ENCODE assay signal across 9 mouse cellular contexts in the genomic region with DNA sequence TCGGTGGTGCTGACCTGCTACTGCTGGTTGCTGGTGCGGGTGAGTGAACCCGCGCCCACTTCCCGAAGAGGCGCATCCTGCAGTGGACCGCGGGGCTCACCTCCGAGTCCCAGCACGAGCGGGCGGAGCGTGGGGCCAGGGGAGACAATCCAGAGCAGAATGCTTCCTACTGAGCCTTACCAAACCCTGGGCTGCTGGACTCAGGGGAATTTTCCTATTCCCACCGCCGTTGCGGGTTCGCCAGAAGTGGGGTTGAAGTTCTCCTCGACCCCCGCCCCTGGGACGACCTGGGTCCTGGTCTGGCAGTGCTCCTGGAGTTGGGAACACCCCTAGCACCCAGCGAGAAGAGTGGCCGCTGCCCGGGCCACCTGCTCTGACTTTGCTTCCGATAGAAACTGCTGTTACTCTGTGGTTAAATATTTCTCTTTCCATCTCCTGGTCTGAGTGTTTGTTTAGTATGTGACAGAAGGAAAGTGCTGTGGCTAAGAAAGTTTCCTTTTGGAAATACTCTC. TPM values are rescaled to one million over a fixed set of nuclear protein-coding genes. Genes with fewer than 3 reads are reported as not detected.
A peak's percentile ranks its signal among the peaks of the same experiment; 100 is the strongest.
DNase-seq lines count a peak whose midpoint lies in the region; ATAC-seq and TF ChIP-seq lines count a peak whose summit lies in the region.
"Had no signal": no experiment of that assay in that cellular context is flagged by ENCODE, and none has a peak within 500 bp of the region (broad histone marks: within the 10 kb centered on the region; RNA-seq: fewer than 3 reads in every experiment).

No protein-coding gene starts in this region.

- H3K27ac ChIP-seq in heart, embryonic 15.5 days = no peak overlapping the region
- H3K27ac ChIP-seq in bone marrow, adult 2 months (ENCODE audit: control insufficient read depth, insufficient read depth, low read depth, low read length, poor library complexity) = no peak overlapping the region
- no peak overlapping the region for H3K27ac ChIP-seq in hindbrain, embryonic 13.5 days
- H3K27ac ChIP-seq in midbrain, embryonic 12.5 days (replicated peaks) = no peak overlapping the region

- peak overlapping the region; percentile 63 for H3K4me3 ChIP-seq in heart, embryonic 15.5 days
- H3K4me3 ChIP-seq in bone marrow, adult 2 months (replicated peaks; ENCODE audit: control insufficient read depth, low read depth, low read length) = peak overlapping the region; percentile 33
- peak overlapping the region; percentile 58 for H3K4me3 ChIP-seq in hindbrain, embryonic 13.5 days
- H3K4me3 ChIP-seq in midbrain, embryonic 12.5 days = peak overlapping the region; percentile 64

- H3K4me1 ChIP-seq in heart, embryonic 15.5 days (replicated peaks) = peaks cover 8% of the 10 kb centered on the region; the same call in 1 of the 2 replicates
- no peaks in the 10 kb centered on the region; the same call in 1 of the 2 replicates for H3K4me1 ChIP-seq in bone marrow, adult 2 months (ENCODE audit: control insufficient read depth, insufficient read depth, low read length)
- H3K4me1 ChIP-seq in hindbrain, embryonic 13.5 days (replicated peaks) = peaks cover 9% of the 10 kb centered on the region
- H3K4me1 ChIP-seq in midbrain, embryonic 12.5 days = peaks cover 8% of the 10 kb centered on the region; the same call in 1 of the 2 replicates

- under 1% methylated on average over 24 of the region's 24 CpGs for WGBS in heart, embryonic 15.5 days
- WGBS in bone marrow, adult 2 months = under 1% methylated on average over 24 of the region's 24 CpGs
- under 1% methylated on average over 24 of the region's 24 CpGs for WGBS in hindbrain, embryonic 13.5 days
- under 1% methylated on average over 24 of the region's 24 CpGs for WGBS in midbrain, embryonic 12.5 days

- H3K4me2 ChIP-seq in heart, embryonic 15.5 days = peak overlapping the region; percentile 98
- H3K4me2 ChIP-seq in hindbrain, embryonic 13.5 days = peak overlapping the region; percentile 95
- peak overlapping the region; percentile 77 for H3K4me2 ChIP-seq in midbrain, embryonic 12.5 days (replicated peaks)

- no peak for TF ChIP-seq CTCF in bone marrow, adult 2 months (IDR thresholded peaks at IDR 0.05; ENCODE audit: control insufficient read depth, insufficient read depth, low read length)

- no peak for DNase-seq in heart, adult 18-20 months
- no peak for DNase-seq in cerebellum, adult 9-11 months
- no peak for DNase-seq in adrenal gland, postnatal 10 days

- no peaks in the 10 kb centered on the region for H3K36me3 ChIP-seq in heart, embryonic 15.5 days
- no peaks in the 10 kb centered on the region for H3K36me3 ChIP-seq in hindbrain, embryonic 13.5 days
- no peaks in the 10 kb centered on the region for H3K36me3 ChIP-seq in midbrain, embryonic 12.5 days

- peaks cover 40% of the 10 kb centered on the region for H3K27me3 ChIP-seq in heart, embryonic 15.5 days
- H3K27me3 ChIP-seq in hindbrain, embryonic 13.5 days = peaks cover 33% of the 10 kb centered on the region
- H3K27me3 ChIP-seq in midbrain, embryonic 12.5 days = peaks cover 27% of the 10 kb centered on the region

- ATAC-seq in heart, embryonic 15.5 days (replicated peaks; ENCODE audit: insufficient number of reproducible peaks, insufficient read depth, low FRiP score, low read depth) = no peak
- peak; percentile 80; the same call in 1 of the 2 replicates for ATAC-seq in hindbrain, embryonic 13.5 days (ENCODE audit: low FRiP score)
- peak; percentile 80 for ATAC-seq in midbrain, embryonic 12.5 days (ENCODE audit: low FRiP score, low read depth)
- no peak; the same call in 1 of the 2 replicates for ATAC-seq in cerebellum, adult (ENCODE audit: insufficient number of reproducible peaks, low FRiP score, low TSS enrichment)

- H3K9me3 ChIP-seq in heart, embryonic 15.5 days (replicated peaks) = no peaks in the 10 kb centered on the region
- no peaks in the 10 kb centered on the region for H3K9me3 ChIP-seq in hindbrain, embryonic 13.5 days
- H3K9me3 ChIP-seq in midbrain, embryonic 12.5 days = no peaks in the 10 kb centered on the region

- no peak for TF ChIP-seq POLR2A in bone marrow, adult 2 months (IDR thresholded peaks at IDR 0.05; ENCODE audit: borderline replicate concordance, control insufficient read depth, low read depth, low read length)

- H3K9ac ChIP-seq in heart, embryonic 15.5 days = peak overlapping the region; percentile 55
- H3K9ac ChIP-seq in hindbrain, embryonic 13.5 days = peak overlapping the region; percentile 78
- H3K9ac ChIP-seq in midbrain, embryonic 12.5 days (replicated peaks) = peak overlapping the region; percentile 69

RNA-seq across cellular contexts. Expression of gene Vipr2, which starts 0.4 kb away (rescaled TPM):
- polyA plus RNA-seq in heart, embryonic 15.5 days (2015; fragmentation: Nextera tagmentation; extraction: Ambion mirVana) = 0.40 and 0.82 TPM in 2 replicates
- 1 to 10 TPM in 1 of 2 experiments, under 1 TPM in 1; 0.92 to 1.3 TPM for total RNA-seq in heart, adult 18-20 months (2021)
- 1.6 TPM in 1 of 2 replicates, not detected in the other for polyA plus RNA-seq in bone marrow, adult 2 months (2011; ENCODE audit: insufficient read depth, insufficient read length, low replicate concordance, missing spikeins)
- 0.51 and 0.53 TPM in 2 replicates for polyA plus RNA-seq in hindbrain, embryonic 13.5 days (2015; fragmentation: Nextera tagmentation; extraction: Ambion mirVana)
- 2.3 and 3.6 TPM in 2 replicates for polyA plus RNA-seq in midbrain, embryonic 12.5 days (2016; fragmentation: Nextera tagmentation; extraction: Ambion mirVana)
- under 1 TPM; 0.67 to 0.78 TPM for total RNA-seq in adrenal gland, postnatal 10 days (2021)
- total RNA-seq: MEL had no signal

RNA-seq across cellular contexts. Expression of gene Zfp386, which starts 30.4 kb away (rescaled TPM):
- polyA plus RNA-seq in heart, embryonic 15.5 days (2015; fragmentation: Nextera tagmentation; extraction: Ambion mirVana) = 25.5 and 30.4 TPM in 2 replicates
- 10 to 100 TPM; 17.0 to 24.0 TPM for total RNA-seq in heart, adult 18-20 months (2021)
- polyA plus RNA-seq in bone marrow, adult 2 months (2011; ENCODE audit: insufficient read depth, insufficient read length, low replicate concordance, missing spikeins) = 4.9 and 8.6 TPM in 2 replicates
- 56.0 and 59.3 TPM in 2 replicates for polyA plus RNA-seq in hindbrain, embryonic 13.5 days (2015; fragmentation: Nextera tagmentation; extraction: Ambion mirVana)
- 70.4 and 72.8 TPM in 2 replicates for polyA plus RNA-seq in midbrain, embryonic 12.5 days (2016; fragmentation: Nextera tagmentation; extraction: Ambion mirVana)
- total RNA-seq in adrenal gland, postnatal 10 days (2021) = 10 to 100 TPM; 33.8 to 49.5 TPM

Comparison
In these comparisons a context has a peak if more than half of its experiments do, and no peak if none do; other contexts are left out.
1. ATAC-seq: peak in hindbrain, embryonic 13.5 days (single experiment) and midbrain, embryonic 12.5 days (single experiment); none in heart, embryonic 15.5 days (single experiment) and cerebellum, adult (single experiment).
2. Peak in every context shown above with its lines, with median percentiles within 50 percentile points of each other: H3K4me2 ChIP-seq, H3K4me3 ChIP-seq and H3K9ac ChIP-seq.